Mouse (Mus musculus): ENCODE data around the gene Slc1a5. TPM values are rescaled to one million over a fixed set of nuclear protein-coding genes. Genes with fewer than 3 reads are reported as not detected.

The Slc1a5 gene
- polyA plus RNA-seq, 1 experiment from 2014 or later, result 43.7 TPM

GRCm38 (mm10) chr7:16847507-16847906 lies 66.4 kb downstream of the Slc1a5 start:
- WGBS, result 86% methylated on average over 19 of the region's 19 CpGs
- Histone ChIP-seq H3K27me3 (no peaks in the 10 kb centered on the region), H3K9me3 (no peaks in the 10 kb centered on the region), H3K4me1 (replicated peaks) (peaks cover 24% of the 10 kb centered on the region), H3K4me3 (replicated peaks) (no peak overlapping the region), H3K27ac (no peak overlapping the region), H3K9ac (replicated peaks) (no peak overlapping the region), H3K4me2 (no peak overlapping the region), H3K36me3 (peaks cover 51% of the 10 kb centered on the region)
- ATAC-seq (ENCODE audit: insufficient number of reproducible peaks, insufficient read depth, low FRiP score, low TSS enrichment, low read depth), result no peak

Other genes starting within 250 kb of the Slc1a5 start
- 25.6 and 30.3 TPM in 2 replicates for gene Arhgap35, start 166.3 kb upstream of the Slc1a5 start, polyA plus RNA-seq (2016; fragmentation: Nextera tagmentation; extraction: Ambion mirVana)
- gene Ceacam15, start 105.6 kb upstream of the Slc1a5 start, polyA plus RNA-seq (2016; fragmentation: Nextera tagmentation; extraction: Ambion mirVana), result not detected in 2 replicates
- not detected in 2 replicates for gene Ceacam9, start 59.4 kb upstream of the Slc1a5 start, polyA plus RNA-seq (2016; fragmentation: Nextera tagmentation; extraction: Ambion mirVana)
- 239 and 245 TPM in 2 replicates for gene Ap2s1, start 42.9 kb upstream of the Slc1a5 start, polyA plus RNA-seq (2016; fragmentation: Nextera tagmentation; extraction: Ambion mirVana)
- gene Strn4, start 34.5 kb downstream of the Slc1a5 start, polyA plus RNA-seq (2016; fragmentation: Nextera tagmentation; extraction: Ambion mirVana), result 148 and 155 TPM in 2 replicates
- gene Fkrp, start 35.4 kb downstream of the Slc1a5 start, polyA plus RNA-seq (2016; fragmentation: Nextera tagmentation; extraction: Ambion mirVana), result 33.1 and 34.8 TPM in 2 replicates
- gene Prkd2, start 61.6 kb downstream of the Slc1a5 start, polyA plus RNA-seq (2016; fragmentation: Nextera tagmentation; extraction: Ambion mirVana), result 16.0 and 16.2 TPM in 2 replicates
- gene Dact3, start 94.0 kb downstream of the Slc1a5 start, polyA plus RNA-seq (2016; fragmentation: Nextera tagmentation; extraction: Ambion mirVana), result 9.8 and 12.5 TPM in 2 replicates
- 13.2 and 16.2 TPM in 2 replicates for gene Gng8, start 110.4 kb downstream of the Slc1a5 start, polyA plus RNA-seq (2016; fragmentation: Nextera tagmentation; extraction: Ambion mirVana)
- gene Ptgir, start 125.2 kb downstream of the Slc1a5 start, polyA plus RNA-seq (2016; fragmentation: Nextera tagmentation; extraction: Ambion mirVana), result 0.96 and 1.1 TPM in 2 replicates
- 108 and 123 TPM in 2 replicates for gene Calm3, start 142.8 kb downstream of the Slc1a5 start, polyA plus RNA-seq (2016; fragmentation: Nextera tagmentation; extraction: Ambion mirVana)
- gene Pnmal2, start 163.3 kb downstream of the Slc1a5 start, polyA plus RNA-seq (2016; fragmentation: Nextera tagmentation; extraction: Ambion mirVana), result 16.6 and 16.9 TPM in 2 replicates
- gene Pnmal1, start 178.3 kb downstream of the Slc1a5 start, polyA plus RNA-seq (2016; fragmentation: Nextera tagmentation; extraction: Ambion mirVana), result 1.4 and 1.5 TPM in 2 replicates
- gene Gm42372, start 201.7 kb downstream of the Slc1a5 start, polyA plus RNA-seq (2016; fragmentation: Nextera tagmentation; extraction: Ambion mirVana), result 0.26 and 0.32 TPM in 2 replicates
- 22.1 and 35.2 TPM in 2 replicates for gene Ccdc8, start 211.4 kb downstream of the Slc1a5 start, polyA plus RNA-seq (2016; fragmentation: Nextera tagmentation; extraction: Ambion mirVana)
- 126 TPM in 2 replicates for gene Ppp5c, start 246.6 kb downstream of the Slc1a5 start, polyA plus RNA-seq (2016; fragmentation: Nextera tagmentation; extraction: Ambion mirVana)

All from limb, embryonic 12.5 days (tissue).